In the genomic region with DNA sequence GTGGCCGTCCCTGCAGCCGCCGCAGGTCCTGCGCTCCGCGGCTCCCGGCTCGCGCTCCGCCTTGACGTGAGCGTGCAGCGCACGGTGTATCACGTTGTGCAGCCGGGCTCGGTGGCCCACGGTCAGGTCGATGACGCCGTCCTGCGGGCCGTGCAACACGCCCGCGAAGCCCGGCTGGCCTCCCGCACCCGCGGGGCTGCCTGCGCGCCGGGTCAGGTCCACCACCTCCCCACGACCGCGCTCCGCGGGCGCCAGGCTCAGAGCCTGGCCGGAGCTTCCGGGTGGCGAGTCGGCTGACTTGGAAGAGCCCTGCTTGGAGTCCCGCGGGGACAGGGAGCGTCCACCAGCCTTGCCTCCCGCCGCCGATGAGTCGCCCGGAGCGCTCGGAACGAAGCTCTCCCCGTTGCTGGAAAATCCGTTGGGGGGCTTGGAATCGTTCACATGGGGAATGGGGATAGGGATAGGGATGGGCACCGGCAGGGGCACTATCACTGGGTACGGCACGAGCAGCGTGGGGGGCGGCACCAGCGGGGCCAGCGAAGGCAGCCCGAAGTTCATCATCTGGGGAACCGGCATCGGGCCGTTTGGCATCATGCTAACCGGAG, we compare ENCODE assay signal across 8 mouse cellular contexts.
A peak's percentile ranks its signal among the peaks of the same experiment; 100 is the strongest.
DNase-seq lines count a peak whose midpoint lies in the region; ATAC-seq and TF ChIP-seq lines count a peak whose summit lies in the region.

No protein-coding gene starts in this region.

- H3K4me2 ChIP-seq in kidney, embryonic 15.5 days = peak overlapping the region; percentile 96
- peak overlapping the region; percentile 98 for H3K4me2 ChIP-seq in heart, embryonic 15.5 days
- peak overlapping the region; percentile 97 for H3K4me2 ChIP-seq in limb, embryonic 13.5 days (replicated peaks)

- H3K36me3 ChIP-seq in kidney, embryonic 15.5 days = no peaks in the 10 kb centered on the region
- no peaks in the 10 kb centered on the region for H3K36me3 ChIP-seq in heart, embryonic 15.5 days
- peaks cover 6% of the 10 kb centered on the region; the same call in 1 of the 2 replicates for H3K36me3 ChIP-seq in limb, embryonic 13.5 days
- no peaks in the 10 kb centered on the region for H3K36me3 ChIP-seq in small intestine, adult 2 months (ENCODE audit: control insufficient read depth, insufficient read depth, low read length)

- under 1% methylated on average over 69 of the region's 69 CpGs for WGBS in kidney, embryonic 15.5 days
- WGBS in heart, embryonic 15.5 days = under 1% methylated on average over 69 of the region's 69 CpGs
- under 1% methylated on average over 63 of the region's 69 CpGs for WGBS in limb, embryonic 13.5 days
- WGBS in small intestine, adult 2 months = 3% methylated on average over 69 of the region's 69 CpGs

- no peak for DNase-seq in kidney, adult 11 months
- DNase-seq in ZHBTc4 (ENCODE audit: low read depth, low spot score) = peak; percentile 37
- DNase-seq in cerebellum, postnatal 36 days = peak; percentile 60 to 61
- no peak for DNase-seq in MN1 (ENCODE audit: low spot score)

- H3K9me3 ChIP-seq in kidney, embryonic 15.5 days (replicated peaks) = no peaks in the 10 kb centered on the region
- no peaks in the 10 kb centered on the region for H3K9me3 ChIP-seq in heart, embryonic 15.5 days (replicated peaks)
- H3K9me3 ChIP-seq in limb, embryonic 13.5 days = no peaks in the 10 kb centered on the region

- peak overlapping the region; percentile 48 for H3K9ac ChIP-seq in kidney, embryonic 15.5 days
- peak overlapping the region; percentile 68 for H3K9ac ChIP-seq in heart, embryonic 15.5 days
- peak overlapping the region; percentile 73 for H3K9ac ChIP-seq in limb, embryonic 13.5 days

- H3K4me1 ChIP-seq in kidney, embryonic 15.5 days = peaks cover 22% of the 10 kb centered on the region
- peaks cover 18% of the 10 kb centered on the region for H3K4me1 ChIP-seq in heart, embryonic 15.5 days (replicated peaks)
- peaks cover 22% of the 10 kb centered on the region for H3K4me1 ChIP-seq in limb, embryonic 13.5 days
- peaks cover 4% of the 10 kb centered on the region; the same call in 1 of the 2 replicates for H3K4me1 ChIP-seq in small intestine, adult 2 months (ENCODE audit: control insufficient read depth, insufficient read depth, insufficient read length, low read length)

- no peak overlapping the region for H3K27ac ChIP-seq in kidney, embryonic 15.5 days
- H3K27ac ChIP-seq in heart, embryonic 15.5 days = no peak overlapping the region
- no peak overlapping the region for H3K27ac ChIP-seq in limb, embryonic 13.5 days
- H3K27ac ChIP-seq in small intestine, adult 2 months (ENCODE audit: insufficient read depth, low read depth, low read length) = no peak overlapping the region

- no peak for TF ChIP-seq POLR2A in small intestine, adult 2 months (IDR thresholded peaks at IDR 0.05; ENCODE audit: low read depth, low read length)

- H3K27me3 ChIP-seq in kidney, embryonic 15.5 days = peaks cover 65% of the 10 kb centered on the region
- H3K27me3 ChIP-seq in heart, embryonic 15.5 days = peaks cover 51% of the 10 kb centered on the region
- H3K27me3 ChIP-seq in limb, embryonic 13.5 days = peaks cover 62% of the 10 kb centered on the region
- H3K27me3 ChIP-seq in small intestine, adult 2 months (ENCODE audit: control insufficient read depth, insufficient read depth, low read length) = peaks cover 27% of the 10 kb centered on the region

- ATAC-seq in kidney, embryonic 15.5 days (replicated peaks; ENCODE audit: low FRiP score) = peak; percentile 65
- ATAC-seq in heart, embryonic 15.5 days (replicated peaks; ENCODE audit: insufficient number of reproducible peaks, insufficient read depth, low FRiP score, low read depth) = peak; percentile 58
- peak; percentile 51; the same call in 1 of the 2 replicates for ATAC-seq in limb, embryonic 13.5 days (ENCODE audit: low FRiP score, low read depth)

- no peak for TF ChIP-seq CTCF in small intestine, adult 2 months (IDR thresholded peaks at IDR 0.05; ENCODE audit: extremely low read depth, insufficient read length, insufficient replicate concordance, low read depth, low read length)

- peak overlapping the region; percentile 54 for H3K4me3 ChIP-seq in kidney, embryonic 15.5 days (replicated peaks)
- peak overlapping the region; percentile 64 for H3K4me3 ChIP-seq in heart, embryonic 15.5 days
- H3K4me3 ChIP-seq in limb, embryonic 13.5 days = peak overlapping the region; percentile 58
- H3K4me3 ChIP-seq in small intestine, adult 2 months (ENCODE audit: low read depth, low read length) = peak overlapping the region; percentile 62

Comparison
In these comparisons a context has a peak if more than half of its experiments do, and no peak if none do; other contexts are left out.
1. DNase-seq: peak in ZHBTc4 (single experiment) and cerebellum, postnatal 36 days (2 of 2); none in kidney, adult 11 months (single experiment) and MN1 (single experiment).
2. Peak in every context shown above with its lines, with median percentiles within 50 percentile points of each other: ATAC-seq, H3K4me2 ChIP-seq, H3K4me3 ChIP-seq and H3K9ac ChIP-seq.